Mouse (Mus musculus): ENCODE data around the gene Art3.

Gene Art3

GRCm38 (mm10) chr5:92331635-92332338 is at the start of gene Art3:
TSS of gene Art3 (plus strand) at chr5:92331827.
- DNase-seq (ENCODE audit: low read depth), result no peak

GRCm38 (mm10) chr5:92282571-92282970 is 49.1 kb upstream of the Art3 start:
- no peak for DNase-seq (ENCODE audit: low read depth)

- peak; percentile 65 for DNase-seq (ENCODE audit: low read depth)
Measured at GRCm38 (mm10) chr5:92283107-92283506, 48.5 kb upstream of the Art3 start.

GRCm38 (mm10) chr5:92287840-92288239 is 43.8 kb upstream of the Art3 start:
- DNase-seq (ENCODE audit: low read depth), result no peak

- no peak for DNase-seq (ENCODE audit: low read depth)
Measured at GRCm38 (mm10) chr5:92291652-92292414, 39.8 kb upstream of the Art3 start.

- no peak for DNase-seq (ENCODE audit: low read depth)
Measured at GRCm38 (mm10) chr5:92294525-92294924, 37.1 kb upstream of the Art3 start.

GRCm38 (mm10) chr5:92302149-92302840 is 29.3 kb upstream of the Art3 start:
- DNase-seq (ENCODE audit: low read depth), result no peak

- DNase-seq (ENCODE audit: low read depth), result no peak
Measured at GRCm38 (mm10) chr5:92304291-92304690, 27.3 kb upstream of the Art3 start.

- peak; percentile 91 for DNase-seq (ENCODE audit: low read depth)
Measured at GRCm38 (mm10) chr5:92309681-92310511, 21.7 kb upstream of the Art3 start, which contains the start of gene Sdad1. TSS of gene Sdad1 (minus strand) at chr5:92310479.

GRCm38 (mm10) chr5:92312046-92312715 is 19.4 kb upstream of the Art3 start:
- DNase-seq (ENCODE audit: low read depth), result peak; percentile 79

GRCm38 (mm10) chr5:92313776-92314175 is 17.9 kb upstream of the Art3 start:
- no peak for DNase-seq (ENCODE audit: low read depth)

GRCm38 (mm10) chr5:92318119-92318518 is 13.5 kb upstream of the Art3 start:
- DNase-seq (ENCODE audit: low read depth), result no peak

GRCm38 (mm10) chr5:92318596-92318995 is 13.0 kb upstream of the Art3 start:
- DNase-seq (ENCODE audit: low read depth), result no peak

- DNase-seq (ENCODE audit: low read depth), result no peak
Measured at GRCm38 (mm10) chr5:92321631-92322400, 9.8 kb upstream of the Art3 start.

- DNase-seq (ENCODE audit: low read depth), result no peak
Measured at GRCm38 (mm10) chr5:92322612-92323011, 9.0 kb upstream of the Art3 start.

- no peak for DNase-seq (ENCODE audit: low read depth)
Measured at GRCm38 (mm10) chr5:92323264-92323663, 8.4 kb upstream of the Art3 start.

GRCm38 (mm10) chr5:92327367-92327766 is 4.3 kb upstream of the Art3 start:
- DNase-seq (ENCODE audit: low read depth), result no peak

- DNase-seq (ENCODE audit: low read depth), result no peak
Measured at GRCm38 (mm10) chr5:92327929-92328328, 3.7 kb upstream of the Art3 start, which contains the start of gene Cxcl9. TSS of gene Cxcl9 (minus strand) at chr5:92328079.

GRCm38 (mm10) chr5:92331122-92331521 is 505 bp upstream of the Art3 start:
- no peak for DNase-seq (ENCODE audit: low read depth)

GRCm38 (mm10) chr5:92332359-92332840 is 773 bp downstream of the Art3 start:
- no peak for DNase-seq (ENCODE audit: low read depth)

Data from c-Kit-positive CD71-positive TER-119-negative erythroid progenitor cells, embryonic 14.5 days (primary cell).